Mouse (Mus musculus): ENCODE data around the gene Rab11fip4. TPM values are rescaled to one million over a fixed set of nuclear protein-coding genes. Genes with fewer than 3 reads are reported as not detected.

The Rab11fip4 gene
- polyA plus RNA-seq, 1 experiment from 2014 or later, result 25.6 TPM

- WGBS, result 83% methylated on average over 8 of the region's 8 CpGs
- Histone ChIP-seq H3K4me2 (no peak overlapping the region), H3K9me3 (no peaks in the 10 kb centered on the region), H3K4me3 (replicated peaks) (no peak overlapping the region), H3K27me3 (peaks cover 10% of the 10 kb centered on the region; the same call in 1 of the 2 replicates), H3K36me3 (replicated peaks) (no peaks in the 10 kb centered on the region), H3K27ac (no peak overlapping the region), H3K9ac (no peak overlapping the region), H3K4me1 (peaks cover 20% of the 10 kb centered on the region)
- no peak for ATAC-seq (ENCODE audit: low FRiP score)
Observed at GRCm38 (mm10) chr11:79718829-79719346, 127.9 kb downstream of the Rab11fip4 start.

GRCm38 (mm10) chr11:79720737-79721136 is 129.7 kb downstream of the Rab11fip4 start:
- H3K4me2 ChIP-seq, result no peak overlapping the region
- no peak overlapping the region for H3K4me3 ChIP-seq (replicated peaks)
- H3K4me1 ChIP-seq, result peaks cover 20% of the 10 kb centered on the region
- 64% methylated on average over 4 of the region's 4 CpGs for WGBS
- no peak overlapping the region for H3K27ac ChIP-seq
- H3K9me3 ChIP-seq, result no peaks in the 10 kb centered on the region
- no peaks in the 10 kb centered on the region; the same call in 1 of the 2 replicates for H3K27me3 ChIP-seq
- no peak overlapping the region for H3K9ac ChIP-seq
- no peak for ATAC-seq (ENCODE audit: low FRiP score)
- H3K36me3 ChIP-seq (replicated peaks), result no peaks in the 10 kb centered on the region

GRCm38 (mm10) chr11:79722811-79723210 is 131.8 kb downstream of the Rab11fip4 start:
- Histone ChIP-seq H3K9ac (no peak overlapping the region), H3K9me3 (no peaks in the 10 kb centered on the region), H3K4me1 (peaks cover 12% of the 10 kb centered on the region), H3K27me3 (no peaks in the 10 kb centered on the region), H3K27ac (no peak overlapping the region), H3K4me2 (no peak overlapping the region), H3K36me3 (replicated peaks) (no peaks in the 10 kb centered on the region), H3K4me3 (replicated peaks) (no peak overlapping the region)
- WGBS, result 90% methylated on average over 5 of the region's 5 CpGs
- ATAC-seq (ENCODE audit: low FRiP score), result no peak

- H3K9me3 ChIP-seq, result no peaks in the 10 kb centered on the region
- no peak for ATAC-seq (ENCODE audit: low FRiP score)
- H3K4me3 ChIP-seq (replicated peaks), result no peak overlapping the region
- H3K9ac ChIP-seq, result no peak overlapping the region
- no peak overlapping the region for H3K27ac ChIP-seq
- WGBS, result 91% methylated on average over 6 of the region's 6 CpGs
- no peaks in the 10 kb centered on the region for H3K36me3 ChIP-seq (replicated peaks)
- peaks cover 5% of the 10 kb centered on the region for H3K4me1 ChIP-seq
- H3K4me2 ChIP-seq, result no peak overlapping the region
- no peaks in the 10 kb centered on the region for H3K27me3 ChIP-seq
Observed at GRCm38 (mm10) chr11:79725005-79725404, 134.0 kb downstream of the Rab11fip4 start.

- no peaks in the 10 kb centered on the region for H3K27me3 ChIP-seq
- 83% methylated on average over 13 of the region's 13 CpGs for WGBS
- 0 out of 2 replicates have a peak overlapping the region, but pooled peaks have one; percentile 13 for H3K27ac ChIP-seq
- no peak overlapping the region for H3K4me3 ChIP-seq (replicated peaks)
- no peak for ATAC-seq (ENCODE audit: low FRiP score)
- no peaks in the 10 kb centered on the region; the same call in 1 of the 2 replicates for H3K4me1 ChIP-seq
- no peak overlapping the region for H3K4me2 ChIP-seq
- no peaks in the 10 kb centered on the region for H3K36me3 ChIP-seq (replicated peaks)
- H3K9ac ChIP-seq, result no peak overlapping the region
- H3K9me3 ChIP-seq, result no peaks in the 10 kb centered on the region
Observed at GRCm38 (mm10) chr11:79729231-79730047, 138.4 kb downstream of the Rab11fip4 start.

- no peaks in the 10 kb centered on the region for H3K36me3 ChIP-seq (replicated peaks)
- no peak for ATAC-seq (ENCODE audit: low FRiP score)
- WGBS, result 77% methylated on average over 2 of the region's 2 CpGs
- H3K4me2 ChIP-seq, result no peak overlapping the region
- no peaks in the 10 kb centered on the region for H3K9me3 ChIP-seq
- no peak overlapping the region for H3K9ac ChIP-seq
- no peaks in the 10 kb centered on the region; the same call in 1 of the 2 replicates for H3K4me1 ChIP-seq
- no peak overlapping the region for H3K27ac ChIP-seq
- no peak overlapping the region for H3K4me3 ChIP-seq (replicated peaks)
- no peaks in the 10 kb centered on the region for H3K27me3 ChIP-seq
Observed at GRCm38 (mm10) chr11:79730462-79730861, 139.4 kb downstream of the Rab11fip4 start.

GRCm38 (mm10) chr11:79731476-79731875 is 140.5 kb downstream of the Rab11fip4 start:
- Histone ChIP-seq H3K27me3 (no peaks in the 10 kb centered on the region), H3K9ac (no peak overlapping the region), H3K36me3 (replicated peaks) (no peaks in the 10 kb centered on the region), H3K9me3 (no peaks in the 10 kb centered on the region), H3K4me1 (peaks cover 4% of the 10 kb centered on the region; the same call in 1 of the 2 replicates), H3K4me3 (replicated peaks) (no peak overlapping the region), H3K27ac (no peak overlapping the region), H3K4me2 (no peak overlapping the region)
- ATAC-seq (ENCODE audit: low FRiP score), result no peak
- WGBS, result 81% methylated on average over 5 of the region's 5 CpGs

- no peaks in the 10 kb centered on the region for H3K27me3 ChIP-seq
- WGBS, result 93% methylated on average over 6 of the region's 6 CpGs
- no peaks in the 10 kb centered on the region for H3K36me3 ChIP-seq (replicated peaks)
- H3K4me1 ChIP-seq, result peaks cover 16% of the 10 kb centered on the region
- H3K9me3 ChIP-seq, result no peaks in the 10 kb centered on the region
- no peak for ATAC-seq (ENCODE audit: low FRiP score)
- H3K4me2 ChIP-seq, result no peak overlapping the region
- no peak overlapping the region for H3K9ac ChIP-seq
- no peak overlapping the region for H3K27ac ChIP-seq
- H3K4me3 ChIP-seq (replicated peaks), result no peak overlapping the region
Observed at GRCm38 (mm10) chr11:79733013-79733412, 142.0 kb downstream of the Rab11fip4 start.

- H3K4me1 ChIP-seq, result peaks cover 21% of the 10 kb centered on the region
- ATAC-seq (ENCODE audit: low FRiP score), result peak; percentile 49; the same call in 1 of the 2 replicates
- no peak overlapping the region for H3K4me2 ChIP-seq
- H3K27ac ChIP-seq, result no peak overlapping the region; the same call in 1 of the 2 replicates
- H3K36me3 ChIP-seq (replicated peaks), result no peaks in the 10 kb centered on the region
- no peaks in the 10 kb centered on the region for H3K9me3 ChIP-seq
- H3K9ac ChIP-seq, result no peak overlapping the region
- 76% methylated on average over 15 of the region's 15 CpGs for WGBS
- H3K4me3 ChIP-seq (replicated peaks), result no peak overlapping the region
- no peaks in the 10 kb centered on the region for H3K27me3 ChIP-seq
Observed at GRCm38 (mm10) chr11:79736232-79737006, 145.4 kb downstream of the Rab11fip4 start.

- WGBS, result 63% methylated on average over 12 of the region's 12 CpGs
Observed at GRCm38 (mm10) chr11:79737126-79737697, 146.2 kb downstream of the Rab11fip4 start.

GRCm38 (mm10) chr11:79737865-79738502 is 147.0 kb downstream of the Rab11fip4 start:
- H3K4me2 ChIP-seq, result no peak overlapping the region
- H3K36me3 ChIP-seq (replicated peaks), result no peaks in the 10 kb centered on the region
- ATAC-seq (ENCODE audit: low FRiP score), result no peak
- no peak overlapping the region for H3K27ac ChIP-seq
- no peaks in the 10 kb centered on the region for H3K27me3 ChIP-seq
- no peaks in the 10 kb centered on the region for H3K9me3 ChIP-seq
- no peak overlapping the region for H3K4me3 ChIP-seq (replicated peaks)
- H3K4me1 ChIP-seq, result peaks cover 21% of the 10 kb centered on the region
- WGBS, result 92% methylated on average over 6 of the region's 6 CpGs
- H3K9ac ChIP-seq, result no peak overlapping the region

More at GRCm38 (mm10) chr11:79737126-79737697, 146.2 kb downstream of the Rab11fip4 start:
- no peaks in the 10 kb centered on the region for H3K9me3 ChIP-seq
- no peak overlapping the region for H3K9ac ChIP-seq
- no peaks in the 10 kb centered on the region for H3K36me3 ChIP-seq (replicated peaks)
- H3K27ac ChIP-seq, result no peak overlapping the region; the same call in 1 of the 2 replicates
- no peak overlapping the region for H3K4me2 ChIP-seq
- no peak overlapping the region for H3K4me3 ChIP-seq (replicated peaks)
- H3K4me1 ChIP-seq, result peaks cover 21% of the 10 kb centered on the region
- H3K27me3 ChIP-seq, result no peaks in the 10 kb centered on the region
- no peak for ATAC-seq (ENCODE audit: low FRiP score)

Measured in forebrain, embryonic 12.5 days (tissue).